Mouse (Mus musculus) G1E (cell line): Measurements from ENCODE around the gene Yipf3. TPM values are rescaled to one million over a fixed set of nuclear protein-coding genes. Genes with fewer than 3 reads are reported as not detected.

Source experiments
- ATAC-seq: 2 replicates; pipeline ENCODE4 v1.8.0; 2016; ENCODE audit warnings: mild to moderate bottlenecking; ENCODE audit not compliant: insufficient number of reproducible peaks, poor library complexity, low FRiP score, severe bottlenecking; ENCODE audit errors: extremely low read depth
- DNase-seq: peaks from one replicate; pipeline ENCODE4 v3.0.0; 2012; ENCODE audit warnings: low spot score
- H3K27me3 ChIP-seq: 2 replicates; pipeline ENCODE4 v1.6.1; 2012; ENCODE audit warnings: mild to moderate bottlenecking, low read length, inconsistent platforms; ENCODE audit not compliant: insufficient read depth
- H3K36me3 ChIP-seq: replicated peaks from 2 replicates; pipeline ENCODE3; 2012; ENCODE audit warnings: mild to moderate bottlenecking, inconsistent platforms
- H3K4me1 ChIP-seq: 2 replicates; pipeline ENCODE4 v1.6.1; 2012; ENCODE audit warnings: low read depth, low read length, inconsistent platforms, mixed read lengths; ENCODE audit not compliant: insufficient read depth
- H3K4me3 ChIP-seq: 2 replicates; pipeline ENCODE4 v1.5.1; 2012; ENCODE audit warnings: low read depth, mild to moderate bottlenecking, inconsistent platforms, low read length, moderate library complexity, mixed read lengths
- H3K9me3 ChIP-seq: replicated peaks from 2 replicates; pipeline ENCODE4 v1.6.1; 2012; ENCODE audit warnings: inconsistent platforms
- CTCF ChIP-seq: IDR thresholded peaks from 2 replicates; pipeline ENCODE4 v1.5.1; 2012; ENCODE audit warnings: low read depth, low read length, inconsistent platforms, mixed read lengths
- GATA1 ChIP-seq: IDR thresholded peaks from 2 replicates; pipeline ENCODE4 v1.6.1; 2012; ENCODE audit warnings: borderline replicate concordance, low read length, inconsistent platforms, mixed read lengths
- GATA2 ChIP-seq: IDR thresholded peaks from 2 replicates; pipeline ENCODE4 v1.6.1; 2012; ENCODE audit warnings: low read depth, low read length, inconsistent platforms, borderline replicate concordance
- POLR2AphosphoS5 ChIP-seq: IDR thresholded peaks from 2 replicates; pipeline ENCODE4 v1.6.1; 2012; ENCODE audit warnings: low read depth, low read length, inconsistent platforms; ENCODE audit not compliant: insufficient replicate concordance
- TAL1 ChIP-seq: conservative IDR thresholded peaks from 2 replicates; pipeline ENCODE4 v1.6.1; 2012; ENCODE audit warnings: low read depth, low read length, inconsistent platforms, mixed read lengths
- polyA plus RNA-seq: library from polyadenylated mRNA; stranded (reverse); fragments of >175 nt; gene quantifications from 2 replicates; pipeline ENCODE4 v1.2.3, GENCODE M21; 2012
- total RNA-seq, 2 experiments: library from RNA; stranded (forward) in 1 of 2; stranded (reverse) in 1 of 2; fragments of 200-1000 nt in 1 of 2; fragments of >200 nt in 1 of 2; fragmentation: Nextera tagmentation in 1 of 2; gene quantifications; 2 replicates each; pipeline ENCODE4 v1.2.3; 2014 to 2017

Gene Yipf3
- total RNA-seq (2014; fragmentation: Nextera tagmentation) (31.3 and 32.5 TPM in 2 replicates), total RNA-seq (2017) (28.1 and 40.0 TPM in 2 replicates), polyA plus RNA-seq (72.2 and 72.4 TPM in 2 replicates)

DNA sequence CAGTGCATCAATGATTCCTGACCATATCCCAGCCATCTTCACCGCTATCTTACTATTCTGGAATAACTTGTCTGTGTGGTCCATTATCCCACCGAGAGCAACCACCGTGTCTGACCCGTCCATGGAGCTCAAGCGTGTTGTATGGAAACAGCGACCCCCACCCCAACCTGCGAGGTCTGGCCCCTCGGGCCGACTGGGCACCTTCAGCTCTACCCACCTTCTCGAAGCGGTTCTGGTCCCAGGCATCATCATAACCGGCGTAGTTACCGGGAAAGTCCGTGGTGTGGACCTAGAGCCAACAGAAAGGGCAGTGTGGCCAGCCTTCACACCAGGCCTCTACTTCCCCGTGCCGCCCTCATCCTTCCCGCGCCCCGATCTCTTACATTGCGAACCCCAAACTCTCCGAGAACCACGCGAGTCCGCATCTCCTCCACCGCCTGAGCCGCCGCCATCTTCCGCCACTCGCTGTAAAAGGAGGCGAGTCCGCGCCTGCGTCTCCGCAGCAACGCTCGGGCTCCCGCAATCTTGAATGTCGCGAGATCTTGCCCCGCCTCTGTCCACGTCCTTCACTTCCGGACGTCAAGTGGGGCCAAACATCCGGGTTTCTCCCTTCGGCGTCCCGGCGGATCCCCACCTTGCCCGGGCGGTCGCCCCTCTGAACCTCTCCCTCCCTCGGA is at the start of gene Yipf3, which contains the start of gene Polr1c:
TSS of gene Yipf3 (plus strand) at position 569 of the 677 bp plus-strand sequence.
TSS of gene Polr1c (minus strand) at position 543 of the 677 bp plus-strand sequence.
- no peaks in the 10 kb centered on the region for H3K27me3 ChIP-seq
- peaks cover 70% of the 10 kb centered on the region for H3K4me1 ChIP-seq
- peak within 1 kb of the TSS; percentile 86 for H3K4me3 ChIP-seq
- H3K36me3 ChIP-seq, result peaks cover 85% of the 10 kb centered on the region
- no peak for TF ChIP-seq POLR2AphosphoS5
- no peak for TF ChIP-seq TAL1
- TF ChIP-seq GATA1, result no peak
- no peak for TF ChIP-seq CTCF
- no peak for TF ChIP-seq GATA2
- peak; percentile 91 for DNase-seq
- H3K9me3 ChIP-seq, result no peaks in the 10 kb centered on the region
- peak; percentile 79 for ATAC-seq

- H3K36me3 ChIP-seq, result peaks cover 59% of the 10 kb centered on the region
- DNase-seq (peak; percentile 40), ATAC-seq (no peak)
- TF ChIP-seq GATA2, result no peak
- TF ChIP-seq POLR2AphosphoS5, result no peak
- TF ChIP-seq TAL1, result no peak
- TF ChIP-seq CTCF, result no peak
- TF ChIP-seq GATA1, result no peak
- peaks cover 44% of the 10 kb centered on the region for H3K4me1 ChIP-seq
- H3K9me3 ChIP-seq, result no peaks in the 10 kb centered on the region
- peak overlapping the region; percentile 97 for H3K4me3 ChIP-seq
- no peaks in the 10 kb centered on the region for H3K27me3 ChIP-seq
Observed at GRCm38 (mm10) chr17:46201151-46201550, 46.7 kb upstream of the Yipf3 start.

DNA sequence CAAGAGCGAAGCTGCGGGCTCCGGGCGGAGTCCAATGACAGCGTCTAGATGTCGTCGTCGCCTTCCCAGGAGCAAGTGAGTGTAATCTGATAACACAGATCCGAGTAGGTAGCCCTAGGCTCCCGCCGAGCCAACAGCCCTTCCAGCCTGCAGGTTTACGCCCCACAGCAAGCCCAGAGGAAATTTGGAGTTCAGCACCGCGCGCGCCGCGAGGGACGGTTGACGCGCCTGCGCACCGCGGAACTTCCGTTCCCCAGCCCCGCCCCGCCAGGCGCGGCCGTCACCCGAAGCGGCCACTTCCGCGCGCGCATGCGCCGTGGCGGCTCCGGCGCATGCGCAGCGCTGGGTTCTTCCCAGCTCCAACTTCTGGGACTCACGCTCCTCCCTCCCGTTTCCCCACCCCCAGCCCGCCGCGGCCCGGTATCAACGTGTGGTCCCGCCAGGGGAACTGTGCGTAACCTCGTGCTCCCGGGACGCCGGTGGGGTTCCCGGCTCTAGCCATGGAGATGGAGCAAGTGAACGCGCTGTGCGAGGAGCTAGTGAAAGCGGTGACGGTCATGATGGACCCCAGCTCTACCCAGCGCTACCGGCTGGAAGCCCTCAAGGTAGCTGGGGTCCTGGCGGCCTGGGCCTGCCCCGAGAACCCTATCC is 45.3 kb upstream of the Yipf3 start, which contains the start of the genes Polh and Xpo5:
TSS of gene Polh (minus strand) at position 225 of the 651 bp plus-strand sequence.
TSS of gene Xpo5 (plus strand) at position 362 of the 651 bp plus-strand sequence.
- no peak for TF ChIP-seq TAL1
- TF ChIP-seq GATA1, result no peak
- TF ChIP-seq POLR2AphosphoS5, result no peak
- no peak for TF ChIP-seq CTCF
- no peak for TF ChIP-seq GATA2
- peak; percentile 74 for ATAC-seq
- peak; percentile 88 for DNase-seq
- H3K9me3 ChIP-seq, result no peaks in the 10 kb centered on the region
- H3K4me3 ChIP-seq, result peak within 1 kb of the TSS; percentile 97
- H3K36me3 ChIP-seq, result peaks cover 59% of the 10 kb centered on the region
- no peaks in the 10 kb centered on the region for H3K27me3 ChIP-seq
- H3K4me1 ChIP-seq, result peaks cover 50% of the 10 kb centered on the region

- TF ChIP-seq GATA1, result no peak
- TF ChIP-seq GATA2, result no peak
- no peak for TF ChIP-seq TAL1
- no peak for TF ChIP-seq POLR2AphosphoS5
- TF ChIP-seq CTCF, result no peak
- H3K4me3 ChIP-seq, result peak overlapping the region; percentile 97
- no peaks in the 10 kb centered on the region for H3K9me3 ChIP-seq
- peaks cover 59% of the 10 kb centered on the region for H3K36me3 ChIP-seq
- ATAC-seq, result no peak; the same call in 1 of the 2 replicates
- peaks cover 50% of the 10 kb centered on the region for H3K4me1 ChIP-seq
- DNase-seq, result peak; percentile 27
- H3K27me3 ChIP-seq, result no peaks in the 10 kb centered on the region
Observed at GRCm38 (mm10) chr17:46203078-46203477, 44.8 kb upstream of the Yipf3 start.

DNA sequence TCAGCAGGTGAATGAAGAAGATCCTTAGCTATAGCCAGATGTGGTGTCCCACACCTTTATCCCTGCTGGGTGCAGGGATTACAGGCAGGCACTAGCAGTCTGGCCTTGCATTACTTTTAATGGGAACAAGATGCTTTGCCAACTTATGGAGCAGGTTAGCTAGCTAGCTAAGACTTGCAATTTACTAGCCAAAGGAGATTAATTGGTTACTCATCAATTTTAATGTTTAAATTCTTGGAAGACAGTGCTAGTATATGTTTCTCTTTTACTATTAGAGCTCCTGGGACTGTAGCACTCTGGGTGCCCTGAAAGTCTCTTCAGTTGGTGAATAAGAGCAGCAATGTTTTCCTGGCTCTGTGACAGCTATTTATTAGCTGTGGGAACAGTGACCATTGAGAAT is 41.2 kb upstream of the Yipf3 start:
- H3K9me3 ChIP-seq, result no peaks in the 10 kb centered on the region
- H3K4me3 ChIP-seq, result no peak overlapping the region
- peaks cover 28% of the 10 kb centered on the region for H3K4me1 ChIP-seq
- no peaks in the 10 kb centered on the region for H3K27me3 ChIP-seq
- no peak for DNase-seq
- peaks cover 64% of the 10 kb centered on the region for H3K36me3 ChIP-seq
- no peak for TF ChIP-seq CTCF
- TF ChIP-seq GATA2, result no peak
- no peak for TF ChIP-seq POLR2AphosphoS5
- no peak for TF ChIP-seq TAL1
- no peak for TF ChIP-seq GATA1
- no peak for ATAC-seq

DNA sequence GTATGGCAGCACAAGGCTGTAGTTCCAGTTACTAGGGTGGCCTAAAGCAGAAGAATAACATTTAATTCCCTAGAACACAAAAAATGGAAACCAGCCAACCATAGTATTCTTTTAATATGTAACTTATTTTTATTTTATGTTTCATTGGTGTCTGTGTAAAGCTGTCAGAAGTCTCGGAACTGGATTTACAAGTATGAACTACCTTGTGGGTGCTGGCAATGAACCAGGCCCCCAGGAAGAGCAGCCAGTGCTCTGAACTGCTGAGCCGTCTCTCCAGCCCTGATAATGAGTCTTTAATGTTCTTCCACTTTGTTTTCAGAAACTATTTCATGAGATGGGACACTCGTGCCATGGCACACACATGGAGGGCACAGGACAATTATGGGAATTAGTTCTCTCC is 37.3 kb upstream of the Yipf3 start:
- ATAC-seq, result no peak
- no peak for DNase-seq
- TF ChIP-seq POLR2AphosphoS5, result no peak
- no peak for TF ChIP-seq CTCF
- TF ChIP-seq TAL1, result no peak
- no peak for TF ChIP-seq GATA2
- TF ChIP-seq GATA1, result no peak
- H3K4me1 ChIP-seq, result peaks cover 13% of the 10 kb centered on the region
- H3K9me3 ChIP-seq, result no peaks in the 10 kb centered on the region
- peaks cover 82% of the 10 kb centered on the region for H3K36me3 ChIP-seq
- H3K4me3 ChIP-seq, result no peak overlapping the region
- no peaks in the 10 kb centered on the region for H3K27me3 ChIP-seq
